Mouse (Mus musculus): ENCODE results near the gene Tmem45a2.

- no peak for TF ChIP-seq E2F4 (IDR thresholded peaks at IDR 0.05; ENCODE audit: insufficient replicate concordance, low read depth, low read length)
- no peak for TF ChIP-seq CTCF (conservative IDR thresholded peaks at IDR 0.05 in 1 of 2, IDR thresholded peaks at IDR 0.05 in 1 of 2; ENCODE audit: low read depth in 2 of 2, low read length in 2 of 2)
- no peak for TF ChIP-seq EP300 (IDR thresholded peaks at IDR 0.05; ENCODE audit: low read length)
- TF ChIP-seq ZC3H11A (IDR thresholded peaks at IDR 0.05; ENCODE audit: low read depth, low read length): no peak
- no peak for TF ChIP-seq ZKSCAN1 (IDR thresholded peaks at IDR 0.05; ENCODE audit: borderline replicate concordance, low read depth, low read length)
- TF ChIP-seq TBP (conservative IDR thresholded peaks at IDR 0.05; ENCODE audit: low read depth, low read length): no peak
- TF ChIP-seq MXI1 (IDR thresholded peaks at IDR 0.05; ENCODE audit: low read depth, low read length): no peak
- TF ChIP-seq POLR2A (IDR thresholded peaks at IDR 0.05; ENCODE audit: low read depth, low read length): no peak
- no peak for TF ChIP-seq MEF2A (IDR thresholded peaks at IDR 0.05; ENCODE audit: borderline replicate concordance, low read depth, low read length)
- TF ChIP-seq KAT2A (IDR thresholded peaks at IDR 0.05; ENCODE audit: insufficient replicate concordance, low read length): no peak
- no peak for TF ChIP-seq BHLHE40 (IDR thresholded peaks at IDR 0.05; ENCODE audit: low read depth, low read length)
- no peak for TF ChIP-seq GABPA (IDR thresholded peaks at IDR 0.05; ENCODE audit: insufficient replicate concordance, low read depth, low read length)
- no peak for TF ChIP-seq UBTF (IDR thresholded peaks at IDR 0.05; ENCODE audit: low read depth, low read length)
These were observed at the start of gene Tmem45a2 for GRCm38 (mm10) chr16:57071132-57071639.
